Mouse (Mus musculus): ENCODE results near the gene Ivns1abp.

The Ivns1abp gene

GRCm38 (mm10) chr1:151341321-151342044 is 2.8 kb upstream of the Ivns1abp start:
- in situ Hi-C loops (cut with MboI, MseI) = loop anchor here (5.0 to 10.0 kb wide), 4 partner anchors 254 to 416 kb away; partner anchors contain the start of gene Edem3 (in 2 of the 2)

GRCm38 (mm10) chr1:151342311-151342710 is 2.0 kb upstream of the Ivns1abp start:
- in situ Hi-C loops (cut with MboI, MseI) = loop anchor here (5.0 to 10.0 kb wide), 4 partner anchors 255 to 415 kb away; partner anchors contain the start of gene Edem3 (in 2 of the 2)

GRCm38 (mm10) chr1:151342968-151343367 is 1.3 kb upstream of the Ivns1abp start:
- in situ Hi-C loops (cut with MboI, MseI) = loop anchor here (5.0 to 10.0 kb wide), 4 partner anchors 256 to 414 kb away; partner anchors contain the start of gene Edem3 (in 2 of the 2)

- in situ Hi-C loops (cut with MboI, MseI) = loop anchor here (5.0 to 10.0 kb wide), 4 partner anchors 256 to 414 kb away; partner anchors contain the start of gene Edem3 (in 2 of the 2)
These were observed 550 bp upstream of the Ivns1abp start for GRCm38 (mm10) chr1:151343571-151344282.

DNA sequence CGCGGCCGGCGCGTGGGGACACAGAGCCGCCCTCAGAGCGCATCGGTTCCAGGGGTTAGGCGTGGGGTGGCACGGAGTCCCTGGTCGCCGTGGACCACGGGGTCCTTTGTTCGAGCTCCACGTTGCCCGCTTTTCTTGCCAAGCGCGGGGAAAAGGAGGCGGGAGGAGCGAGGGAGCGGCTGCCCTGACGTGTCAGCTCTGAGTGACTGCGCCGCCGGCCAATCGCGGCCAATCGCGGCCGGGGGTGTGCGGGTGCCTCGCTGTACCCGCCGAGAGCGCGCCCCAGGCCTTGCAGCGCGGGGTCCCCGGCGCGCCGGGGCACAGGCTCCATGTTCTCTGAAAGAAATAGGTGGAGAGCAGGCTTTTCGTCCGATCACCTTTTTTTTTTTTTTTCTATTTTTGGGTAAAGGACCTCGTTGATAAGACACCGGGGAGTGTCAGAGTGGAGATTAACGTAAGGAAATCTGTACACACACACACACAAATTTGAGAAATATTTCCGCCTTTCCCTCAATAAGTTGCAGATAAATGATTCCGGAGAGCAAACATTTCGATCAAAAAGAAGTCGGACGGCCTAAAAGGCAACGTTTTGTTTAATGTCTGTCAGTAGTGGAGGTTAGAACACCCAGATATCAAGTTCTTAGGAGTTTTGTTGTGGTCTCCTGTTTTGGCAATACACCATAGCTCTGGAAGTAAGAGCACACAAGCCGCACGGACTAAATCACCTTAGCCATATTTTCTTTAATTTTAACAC is 1.0 kb downstream of the Ivns1abp start:
- in situ Hi-C loops (cut with MboI, MseI) = loop anchor here (10.0 kb wide), 2 partner anchors 270 to 410 kb away; partner anchors contain the start of gene Edem3 (in 1 of the 2)

DNA sequence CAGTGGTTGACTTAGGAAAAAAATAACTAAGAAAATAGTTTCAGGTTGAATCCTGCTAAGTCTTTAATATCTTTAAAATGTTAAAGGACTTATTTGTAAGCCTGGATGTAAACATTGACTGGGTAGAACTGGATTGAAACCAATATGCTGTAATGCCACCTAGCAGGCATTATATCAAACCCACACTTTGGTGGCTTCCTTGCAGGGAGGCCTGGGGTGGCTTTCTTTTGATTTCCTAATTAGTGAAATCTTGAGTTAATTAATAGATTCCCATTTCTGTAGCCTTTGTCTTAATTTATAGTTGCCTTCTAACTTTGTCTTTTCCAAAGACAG is 1.6 kb downstream of the Ivns1abp start:
- in situ Hi-C loops (cut with MboI, MseI) = loop anchor here (10.0 kb wide), 2 partner anchors 271 to 409 kb away; partner anchors contain the start of gene Edem3 (in 1 of the 2)

GRCm38 (mm10) chr1:151346681-151347127 is 2.4 kb downstream of the Ivns1abp start:
- in situ Hi-C loops (cut with MboI, MseI) = loop anchor here (10.0 kb wide), 2 partner anchors 272 to 408 kb away; partner anchors contain the start of gene Edem3 (in 1 of the 2)

- in situ Hi-C loops (cut with MboI, MseI) = loop anchor here (10.0 kb wide), 2 partner anchors 273 to 407 kb away; partner anchors contain the start of gene Edem3 (in 1 of the 2)
These were observed 4.0 kb downstream of the Ivns1abp start for GRCm38 (mm10) chr1:151348293-151348692.

GRCm38 (mm10) chr1:151352911-151353310 is 8.6 kb downstream of the Ivns1abp start:
- in situ Hi-C loops (cut with MboI, MseI) = loop anchor here in 1 of 2 experiments (25.0 kb wide), 1 partner anchor 916 kb away; no protein-coding TSS in a partner anchor

GRCm38 (mm10) chr1:151355994-151356393 is 11.7 kb downstream of the Ivns1abp start:
- in situ Hi-C loops (cut with MboI, MseI) = loop anchor here in 1 of 2 experiments (25.0 kb wide), 1 partner anchor 919 kb away; no protein-coding TSS in a partner anchor

DNA sequence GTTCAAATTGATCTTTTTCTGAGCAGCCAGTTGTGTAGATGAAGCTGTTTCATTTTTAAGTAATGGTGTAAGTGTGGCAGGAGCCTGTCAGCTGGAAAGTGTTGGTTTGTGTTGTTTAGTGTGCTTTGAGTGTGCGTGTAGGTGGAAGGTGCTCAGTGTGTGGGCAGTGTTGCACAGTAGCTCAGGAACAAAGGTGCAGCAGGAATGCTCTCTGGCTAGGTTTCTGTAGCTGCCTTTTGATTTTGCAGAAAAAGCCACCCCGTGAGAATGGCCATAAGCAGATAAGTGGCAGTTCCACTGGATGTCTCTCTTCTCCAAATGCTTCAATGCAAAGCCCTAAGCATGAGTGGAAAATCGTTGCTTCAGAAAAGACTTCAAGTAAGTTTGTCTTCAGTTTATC is 15.1 kb downstream of the Ivns1abp start:
- in situ Hi-C loops (cut with MboI, MseI) = loop anchor here in 1 of 2 experiments (25.0 kb wide), 1 partner anchor 922 kb away; no protein-coding TSS in a partner anchor

- in situ Hi-C loops (cut with MboI, MseI) = loop anchor here in 1 of 2 experiments (25.0 kb wide), 1 partner anchor 930 kb away; no protein-coding TSS in a partner anchor
These were observed 22.8 kb downstream of the Ivns1abp start for GRCm38 (mm10) chr1:151366944-151367605.

DNA sequence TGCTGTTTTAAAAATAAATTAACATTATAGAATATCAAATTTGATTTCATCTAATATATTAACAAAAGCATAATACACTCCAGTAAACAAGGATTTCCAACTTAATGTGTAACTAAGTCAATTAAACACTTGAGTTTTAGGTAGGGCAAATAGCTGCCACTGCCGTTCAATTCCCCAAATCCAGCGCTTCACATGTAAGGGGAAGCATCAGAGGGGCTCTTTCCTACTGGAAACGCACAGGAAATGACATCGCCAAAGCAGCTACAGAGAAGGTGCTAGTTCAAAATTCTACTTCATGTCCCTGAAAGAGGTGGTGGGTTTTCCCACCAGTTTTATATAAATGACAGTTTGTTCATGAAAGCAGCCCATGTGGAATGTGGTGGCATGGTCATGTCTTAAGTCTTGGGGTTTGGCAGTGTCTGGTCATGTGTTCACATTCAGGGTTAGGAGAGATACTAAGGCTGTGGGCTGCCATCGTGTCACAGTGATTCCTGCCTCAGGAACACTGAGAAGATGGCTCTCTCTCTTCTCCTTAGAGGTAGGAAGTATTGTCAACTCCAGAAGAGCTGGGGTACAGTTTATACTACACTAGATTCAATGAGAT is 23.5 kb downstream of the Ivns1abp start:
- in situ Hi-C loops (cut with MboI, MseI) = loop anchor here in 1 of 2 experiments (25.0 kb wide), 1 partner anchor 931 kb away; no protein-coding TSS in a partner anchor

DNA sequence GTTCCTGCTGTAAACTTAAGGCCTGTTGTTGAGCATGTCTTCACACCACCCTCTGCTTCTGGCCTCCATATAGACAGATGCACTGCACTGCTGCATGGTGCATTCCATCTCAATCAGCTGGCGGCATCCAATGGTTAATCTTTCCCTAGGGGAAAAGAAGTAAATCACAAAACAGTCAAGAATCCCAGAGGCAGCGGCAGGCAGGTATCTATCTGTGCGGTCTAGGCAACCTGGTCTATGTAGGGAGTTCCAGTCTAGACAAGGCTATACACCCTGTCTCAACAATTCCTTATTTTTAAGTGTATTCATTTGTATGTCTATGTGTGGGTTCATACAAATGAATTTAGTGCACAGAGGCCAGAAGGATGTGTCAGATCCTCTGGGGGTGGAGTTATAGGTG is 24.2 kb downstream of the Ivns1abp start:
- in situ Hi-C loops (cut with MboI, MseI) = loop anchor here in 1 of 2 experiments (25.0 kb wide), 1 partner anchor 931 kb away; no protein-coding TSS in a partner anchor

GRCm38 (mm10) chr1:151370573-151370972 is 26.3 kb downstream of the Ivns1abp start:
- in situ Hi-C loops (cut with MboI, MseI) = loop anchor here (5.0 to 25.0 kb wide), 2 partner anchors 933 kb away; no protein-coding TSS in a partner anchor

DNA sequence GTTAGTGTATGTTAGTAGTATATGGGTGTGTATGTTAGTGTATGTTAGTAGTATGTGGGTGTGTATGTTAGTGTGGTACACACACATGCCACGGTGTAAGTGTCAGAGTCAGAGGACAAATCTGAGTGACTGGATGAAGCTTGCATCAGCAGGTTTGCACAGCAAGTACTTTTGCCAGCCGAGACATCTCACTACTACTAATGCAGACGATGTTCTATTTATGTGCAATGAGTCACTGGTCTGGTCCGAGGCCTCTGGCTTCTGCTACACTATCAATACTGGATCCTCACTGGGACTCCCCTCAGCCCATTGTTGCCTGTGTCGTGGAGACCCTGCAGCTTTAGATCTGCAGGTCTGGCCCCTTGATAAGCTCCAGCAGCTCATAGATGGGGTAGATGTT is 27.3 kb downstream of the Ivns1abp start:
- in situ Hi-C loops (cut with MboI, MseI) = loop anchor here (5.0 to 25.0 kb wide), 2 partner anchors 934 kb away; no protein-coding TSS in a partner anchor

DNA sequence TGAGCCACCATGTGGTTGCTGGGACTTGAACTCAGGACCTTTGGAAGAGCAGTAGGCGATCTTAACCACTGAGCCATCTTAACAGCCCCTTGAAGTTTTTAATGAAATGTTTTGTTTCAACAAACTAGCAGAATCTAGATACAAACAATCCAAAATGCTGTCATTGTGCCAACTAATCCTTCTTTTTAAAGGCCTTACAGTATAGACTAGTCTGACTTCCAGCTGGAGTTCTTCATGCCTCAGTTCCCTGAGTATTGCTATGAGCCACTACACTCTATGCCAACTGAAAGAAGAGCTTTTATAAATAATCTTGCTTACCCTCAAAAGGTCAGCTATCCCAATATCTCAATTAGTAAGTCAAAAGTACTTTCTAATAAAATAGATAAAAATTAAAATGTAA is 28.5 kb downstream of the Ivns1abp start:
- in situ Hi-C loops (cut with MboI, MseI) = loop anchor here (5.0 to 25.0 kb wide), 2 partner anchors 936 kb away; no protein-coding TSS in a partner anchor

DNA sequence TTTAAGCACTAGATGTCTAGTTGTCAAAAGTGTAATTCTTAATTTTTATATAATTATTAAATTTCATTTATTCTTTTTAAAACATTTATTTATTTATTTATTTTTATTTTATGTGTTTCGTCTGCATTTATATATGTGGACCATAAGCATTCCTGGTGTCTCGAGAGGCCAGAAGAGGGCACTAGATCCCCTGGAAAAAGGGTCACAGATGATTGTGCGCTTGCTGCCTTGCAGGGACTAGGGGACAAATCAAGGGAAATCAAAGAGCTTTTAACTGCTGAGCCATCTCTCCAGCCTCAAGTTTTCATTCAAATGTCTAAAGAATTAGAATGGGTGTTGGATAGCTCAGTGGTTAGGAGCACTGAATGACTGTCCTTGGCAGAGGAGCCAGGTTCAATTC is 33.1 kb downstream of the Ivns1abp start:
- in situ Hi-C loops (cut with MboI, MseI) = no loop called here

DNA sequence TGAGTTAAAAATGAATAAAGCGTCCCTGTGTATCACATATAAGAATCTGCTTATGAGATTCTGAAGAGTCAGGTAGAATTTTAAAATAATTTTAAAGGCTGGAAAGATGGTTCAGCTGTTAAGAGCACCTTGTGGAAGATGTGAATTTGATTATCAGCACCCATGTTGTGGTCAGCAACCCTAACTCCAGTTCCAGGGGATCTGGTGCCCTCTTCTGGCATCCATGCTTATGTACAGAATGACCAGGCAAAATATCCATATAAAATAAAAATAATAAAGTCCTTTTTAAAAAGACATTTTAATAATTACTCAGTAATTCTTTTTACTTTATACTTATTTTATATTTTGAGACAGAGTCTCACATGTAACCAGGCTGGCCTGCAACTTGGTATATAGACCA is 45.8 kb downstream of the Ivns1abp start:
- in situ Hi-C loops (cut with MboI, MseI) = no loop called here

DNA sequence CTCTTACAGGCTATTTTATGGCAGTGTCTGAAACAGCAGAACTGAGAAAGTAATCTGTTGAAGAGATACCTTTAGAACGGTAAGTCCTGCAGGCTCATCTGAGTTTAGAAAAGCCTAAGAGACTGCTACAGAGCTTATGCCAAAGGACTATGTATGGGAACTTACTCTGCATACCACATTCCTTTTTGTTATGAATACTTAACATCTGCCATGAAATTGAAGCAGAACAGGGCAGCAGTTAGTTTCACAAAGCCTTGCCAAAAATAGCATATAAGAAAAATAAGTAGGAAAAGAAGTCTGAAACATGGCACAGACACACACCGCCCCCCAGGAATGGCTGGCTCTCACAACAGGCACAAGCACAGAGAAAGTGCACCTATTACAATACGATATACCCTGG is 65.5 kb downstream of the Ivns1abp start:
- in situ Hi-C loops (cut with MboI, MseI) = no loop called here

Data from T-helper 17 cell (primary cell).